Mouse (Mus musculus): ENCODE measurements around the gene Slc18a2. TPM values are rescaled to one million over a fixed set of nuclear protein-coding genes. Genes with fewer than 3 reads are reported as not detected.
A peak's percentile ranks its signal among the peaks of the same experiment; 100 is the strongest.

Gene Slc18a2
- polyA plus RNA-seq, 1 experiment, result 0.93 TPM

DNA sequence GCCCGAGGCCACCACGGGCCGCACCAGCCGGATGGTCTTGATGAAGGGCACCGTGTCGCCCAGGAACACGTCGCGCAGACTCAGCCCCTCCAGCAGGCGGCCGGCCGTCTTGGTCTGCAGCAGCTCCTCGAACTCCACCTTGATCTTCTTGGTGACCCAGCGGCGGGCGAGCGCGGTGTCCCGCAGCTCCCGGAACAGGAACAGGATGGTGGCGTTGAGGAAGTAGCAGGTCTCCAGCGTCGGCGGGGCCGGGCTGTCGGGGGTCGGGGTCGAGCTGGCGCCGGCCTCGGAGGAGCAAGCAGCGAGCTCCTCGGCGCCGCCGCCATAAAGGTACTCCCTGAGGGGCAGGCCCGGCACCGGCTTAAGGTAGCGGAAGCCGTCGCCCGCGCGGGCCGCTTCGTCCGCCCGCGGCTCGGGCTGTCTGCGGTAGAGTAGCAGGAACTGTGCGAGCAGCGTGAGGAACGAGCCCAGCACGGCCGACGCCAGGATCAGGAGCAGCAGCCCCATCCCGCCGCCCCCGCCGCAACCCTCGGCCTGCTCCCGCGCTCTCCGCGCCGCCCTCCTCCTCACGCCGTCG is 84.5 kb downstream of the Slc18a2 start:
- Histone ChIP-seq H3K4me3 (ENCODE audit: control insufficient read depth, insufficient read depth, low read length) (peak overlapping the region; percentile 85), H3K27ac (ENCODE audit: control insufficient read depth, insufficient read depth, low read length) (peak overlapping the region; percentile 27; the same call in 1 of the 2 replicates), H3K36me3 (ENCODE audit: control insufficient read depth, insufficient read depth, low read length) (no peaks in the 10 kb centered on the region), H3K4me1 (replicated peaks; ENCODE audit: control insufficient read depth, insufficient read depth, low read length) (peaks cover 7% of the 10 kb centered on the region), H3K27me3 (ENCODE audit: control insufficient read depth, insufficient read depth, low read length) (no peaks in the 10 kb centered on the region)
- under 1% methylated on average over 69 of the region's 70 CpGs for WGBS
- peak; percentile 65 for DNase-seq
- TF ChIP-seq CTCF (IDR thresholded peaks at IDR 0.05; ENCODE audit: borderline replicate concordance, control insufficient read depth, extremely low read depth, insufficient read depth, low read length, poor library complexity) (no peak), POLR2A (IDR thresholded peaks at IDR 0.05; ENCODE audit: control insufficient read depth, extremely low read depth, insufficient read depth, low read length, poor library complexity) (0 out of 2 replicates have a peak, but pooled peaks have one; percentile 31)

Other genes starting within 250 kb of the Slc18a2 start
- 1.4 and 1.7 TPM in 2 replicates for gene Shtn1, start 184.8 kb upstream of the Slc18a2 start, polyA plus RNA-seq (2012; rRNA removed)
- not detected in 2 replicates for gene Vax1, start 90.8 kb upstream of the Slc18a2 start, polyA plus RNA-seq (2012; rRNA removed)
- not detected in 2 replicates for gene Kcnk18, start 41.7 kb upstream of the Slc18a2 start, polyA plus RNA-seq (2012; rRNA removed)
- gene Rps12-ps3, start 61.4 kb downstream of the Slc18a2 start, polyA plus RNA-seq (2012; rRNA removed), result 3,486 and 3,839 TPM in 2 replicates
- 14.9 and 19.3 TPM in 2 replicates for gene Pdzd8, start 84.9 kb downstream of the Slc18a2 start, polyA plus RNA-seq (2012; rRNA removed)
- gene Emx2, start 197.5 kb downstream of the Slc18a2 start, polyA plus RNA-seq (2012; rRNA removed), result 0.04 TPM in 1 of 2 replicates, not detected in the other